ENCODE assay signal across 17 mouse cellular contexts in the genomic region with DNA sequence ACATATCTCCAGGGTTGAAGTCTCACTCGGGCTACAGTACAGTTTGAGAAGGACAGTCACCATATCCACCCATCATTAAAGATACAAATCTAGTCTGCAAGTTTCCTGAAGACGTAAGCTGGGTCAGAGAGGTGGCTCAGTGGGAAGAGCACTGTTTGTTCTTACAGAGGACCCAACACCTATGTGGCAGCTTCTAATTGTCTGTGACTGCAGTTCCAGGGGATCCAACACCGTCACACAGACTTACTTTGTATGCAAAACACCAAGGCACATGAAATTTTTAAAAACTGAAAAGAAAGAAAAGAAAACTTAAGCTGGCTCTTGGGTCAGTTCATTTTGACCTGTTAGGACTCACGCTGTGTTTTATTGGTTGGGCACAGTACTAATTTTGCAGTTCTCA. TPM values are rescaled to one million over a fixed set of nuclear protein-coding genes. Genes with fewer than 3 reads are reported as not detected.
A peak's percentile ranks its signal among the peaks of the same experiment; 100 is the strongest.
DNase-seq lines count a peak whose midpoint lies in the region; ATAC-seq and TF ChIP-seq lines count a peak whose summit lies in the region.
"Had no signal": no experiment of that assay in that cellular context is flagged by ENCODE, and none has a peak within 500 bp of the region (broad histone marks: within the 10 kb centered on the region; RNA-seq: fewer than 3 reads in every experiment).

No protein-coding gene starts in this region.

- H3K27me3 ChIP-seq in heart, postnatal 0 days (ENCODE audit: control insufficient read depth, insufficient read depth, low read length): no peaks in the 10 kb centered on the region
- H3K27me3 ChIP-seq in lung, embryonic 16.5 days (ENCODE audit: control insufficient read depth, insufficient read depth, low read depth, low read length): no peaks in the 10 kb centered on the region
- H3K27me3 ChIP-seq in liver, postnatal 0 days (ENCODE audit: insufficient read depth, low read length): no peaks in the 10 kb centered on the region
- no peaks in the 10 kb centered on the region for H3K27me3 ChIP-seq in hindbrain, embryonic 11.5 days (ENCODE audit: control insufficient read depth, insufficient read depth, low read length)
- H3K27me3 ChIP-seq: embryonic facial prominence, embryonic 12.5 days; hindbrain, embryonic 15.5 days; Patski had no signal

- TF ChIP-seq CTCF in gastrocnemius, adult 2 months (IDR thresholded peaks at IDR 0.05): no peak
- TF ChIP-seq CTCF in heart, postnatal 0 days (IDR thresholded peaks at IDR 0.05; ENCODE audit: low read depth): no peak
- no peak for TF ChIP-seq CTCF in liver, postnatal 0 days (IDR thresholded peaks at IDR 0.05; ENCODE audit: low read depth)

- 62% methylated on average over 4 of the region's 4 CpGs for WGBS in heart, postnatal 0 days
- 64% methylated on average over 4 of the region's 4 CpGs for whole genome bisulfite sequencing in lung, embryonic 16.5 days
- WGBS in liver, postnatal 0 days (ENCODE audit: insufficient replicate concordance): 63% methylated on average over 4 of the region's 4 CpGs
- WGBS in hindbrain, embryonic 11.5 days: 79% methylated on average over 4 of the region's 4 CpGs

- H3K4me2 ChIP-seq in heart, postnatal 0 days (ENCODE audit: low read depth, low read length): peak overlapping the region; percentile 19; the same call in 1 of the 2 replicates
- H3K4me2 ChIP-seq in lung, embryonic 16.5 days (ENCODE audit: low read depth, low read length): no peak overlapping the region
- H3K4me2 ChIP-seq in liver, postnatal 0 days (ENCODE audit: low read depth, low read length): no peak overlapping the region
- no peak overlapping the region for H3K4me2 ChIP-seq in hindbrain, embryonic 11.5 days (replicated peaks; ENCODE audit: low read depth, low read length)
- H3K4me2 ChIP-seq: embryonic facial prominence, embryonic 12.5 days; hindbrain, embryonic 15.5 days had no signal

- no peaks in the 10 kb centered on the region for H3K9me3 ChIP-seq in heart, postnatal 0 days (replicated peaks; ENCODE audit: control insufficient read depth, low read length)
- no peaks in the 10 kb centered on the region for H3K9me3 ChIP-seq in lung, embryonic 16.5 days (ENCODE audit: control insufficient read depth, low read length)
- no peaks in the 10 kb centered on the region for H3K9me3 ChIP-seq in liver, postnatal 0 days (ENCODE audit: low read length)
- H3K9me3 ChIP-seq in hindbrain, embryonic 11.5 days (ENCODE audit: control insufficient read depth, low read length): no peaks in the 10 kb centered on the region
- H3K9me3 ChIP-seq: embryonic facial prominence, embryonic 12.5 days; forebrain, embryonic 10.5 days; hindbrain, embryonic 15.5 days had no signal

- peaks cover 39% of the 10 kb centered on the region for H3K4me1 ChIP-seq in heart, postnatal 0 days (ENCODE audit: control insufficient read depth, insufficient read depth)
- peaks cover 25% of the 10 kb centered on the region for H3K4me1 ChIP-seq in lung, embryonic 16.5 days (replicated peaks; ENCODE audit: control insufficient read depth, insufficient read depth, low read length)
- H3K4me1 ChIP-seq in liver, postnatal 0 days (ENCODE audit: insufficient read depth): peaks cover 50% of the 10 kb centered on the region
- H3K4me1 ChIP-seq in hindbrain, embryonic 11.5 days (replicated peaks; ENCODE audit: control insufficient read depth, insufficient read depth, low read length): no peaks in the 10 kb centered on the region
- H3K4me1 ChIP-seq: hindbrain, embryonic 15.5 days had no signal

- intact Hi-C loops in gastrocnemius, adult 2 months (cut with DNase I): no loop called here

- H3K4me3 ChIP-seq in gastrocnemius, adult 2 months: no peak overlapping the region
- no peak overlapping the region for H3K4me3 ChIP-seq in heart, postnatal 0 days (ENCODE audit: low read depth, low read length)
- no peak overlapping the region for H3K4me3 ChIP-seq in lung, embryonic 16.5 days (ENCODE audit: low read length)
- no peak overlapping the region for H3K4me3 ChIP-seq in liver, postnatal 0 days (ENCODE audit: low read depth, low read length)
- H3K4me3 ChIP-seq in hindbrain, embryonic 11.5 days (ENCODE audit: low read depth, low read length): no peak overlapping the region
- H3K4me3 ChIP-seq: embryonic facial prominence, embryonic 12.5 days; forebrain, embryonic 10.5 days; hindbrain, embryonic 15.5 days had no signal

- no peak for ATAC-seq in heart, postnatal 0 days (ENCODE audit: insufficient read depth, low read depth)
- ATAC-seq in lung, embryonic 16.5 days (ENCODE audit: low read depth): no peak
- ATAC-seq in liver, postnatal 0 days: no peak
- ATAC-seq in hindbrain, embryonic 11.5 days (ENCODE audit: low FRiP score): no peak
- ATAC-seq: midbrain, embryonic 16.5 days had no signal

- no peak for TF ChIP-seq EP300 in heart, postnatal 0 days (IDR thresholded peaks at IDR 0.05; ENCODE audit: low read depth)
- no peak for TF ChIP-seq EP300 in liver, postnatal 0 days (IDR thresholded peaks at IDR 0.05; ENCODE audit: low read depth)

- DNase-seq in gastrocnemius, adult 2 months: no peak
- DNase-seq in gastrocnemius, postnatal 25 days: no peak
- DNase-seq in heart, postnatal 0 days (ENCODE audit: low spot score): no peak
- no peak for DNase-seq in heart, adult 8-10 months (ENCODE audit: low spot score)
- DNase-seq in lung, postnatal 25 days (ENCODE audit: low spot score): no peak
- no peak for DNase-seq in liver, postnatal 0 days
- DNase-seq in hindbrain, embryonic 11.5 days (ENCODE audit: low spot score): no peak
- DNase-seq: cerebellum, adult 11 months; cerebellum, postnatal 36 days; gastrocnemius, postnatal 36 days; right cerebral cortex, postnatal 14 days had no signal

- H3K27ac ChIP-seq in gastrocnemius, adult 2 months: peak overlapping the region; percentile 76
- peak overlapping the region; percentile 79 for H3K27ac ChIP-seq in heart, postnatal 0 days (ENCODE audit: low read depth)
- H3K27ac ChIP-seq in lung, embryonic 16.5 days (ENCODE audit: low read length): peak overlapping the region; percentile 39
- peak overlapping the region; percentile 73 for H3K27ac ChIP-seq in liver, postnatal 0 days (ENCODE audit: low read depth)
- no peak overlapping the region for H3K27ac ChIP-seq in hindbrain, embryonic 11.5 days (ENCODE audit: low read depth, low read length)
- H3K27ac ChIP-seq: embryonic facial prominence, embryonic 12.5 days; forebrain, embryonic 10.5 days; hindbrain, embryonic 15.5 days had no signal

- no peak overlapping the region for H3K9ac ChIP-seq in heart, postnatal 0 days (replicated peaks; ENCODE audit: low read depth, low read length)
- no peak overlapping the region for H3K9ac ChIP-seq in lung, embryonic 16.5 days (ENCODE audit: low read length)
- no peak overlapping the region for H3K9ac ChIP-seq in liver, postnatal 0 days (replicated peaks)
- H3K9ac ChIP-seq in hindbrain, embryonic 11.5 days (ENCODE audit: low read depth, low read length): no peak overlapping the region
- H3K9ac ChIP-seq: embryonic facial prominence, embryonic 12.5 days; hindbrain, embryonic 15.5 days had no signal

- H3K36me3 ChIP-seq in heart, postnatal 0 days (replicated peaks; ENCODE audit: control insufficient read depth, insufficient read depth, low read length): no peaks in the 10 kb centered on the region
- H3K36me3 ChIP-seq in lung, embryonic 16.5 days (ENCODE audit: control insufficient read depth, insufficient read depth, low read length): no peaks in the 10 kb centered on the region
- no peaks in the 10 kb centered on the region for H3K36me3 ChIP-seq in liver, postnatal 0 days (replicated peaks; ENCODE audit: insufficient read depth, low read length)
- no peaks in the 10 kb centered on the region for H3K36me3 ChIP-seq in hindbrain, embryonic 11.5 days (ENCODE audit: control insufficient read depth, insufficient read depth, low read length)
- H3K36me3 ChIP-seq: embryonic facial prominence, embryonic 12.5 days; forebrain, embryonic 10.5 days; hindbrain, embryonic 15.5 days had no signal

RNA-seq across cellular contexts. Expression of a gene that starts 40.3 kb away (rescaled TPM):
- total RNA-seq in gastrocnemius, adult 2 months (2021): 10 to 100 TPM; 14.5 to 15.7 TPM
- total RNA-seq in gastrocnemius, postnatal 25 days (2021): 10 to 100 TPM; 12.4 to 14.3 TPM
- total RNA-seq in heart, postnatal 0 days (2014; rRNA removed; ENCODE audit: low replicate concordance): 11.4 and 15.5 TPM in 2 replicates
- polyA plus RNA-seq in heart, postnatal 0 days (2015; fragmentation: Nextera tagmentation; extraction: Ambion mirVana): 12.9 and 15.0 TPM in 2 replicates
- total RNA-seq in heart, adult 8-10 months (2022): 10 to 100 TPM; 10.0 to 11.7 (median 11.1) TPM
- polyA plus RNA-seq in lung, embryonic 16.5 days (2015; fragmentation: Nextera tagmentation; extraction: Ambion mirVana): 25.7 and 31.6 TPM in 2 replicates
- polyA plus RNA-seq in liver, postnatal 0 days (2015; fragmentation: Nextera tagmentation; extraction: Ambion mirVana): 10.6 and 11.1 TPM in 2 replicates
- 37.6 and 43.1 TPM in 2 replicates for polyA plus RNA-seq in hindbrain, embryonic 11.5 days (2014; fragmentation: Nextera tagmentation; extraction: Ambion mirVana)
